Mouse (Mus musculus) lung, embryonic 14.5 days (tissue): ENCODE measurements around the gene 4833439L19Rik. TPM values are rescaled to one million over a fixed set of nuclear protein-coding genes. Genes with fewer than 3 reads are reported as not detected.

ENCODE experiments used
- ATAC-seq: fragments of 200-750 bp; cut with Nextera tagmentation; 2 replicates; pipeline ENCODE4 v1.8.0; 2017; ENCODE audit warnings: mild to moderate bottlenecking, moderate TSS enrichment, moderate library complexity; ENCODE audit not compliant: insufficient read depth
- DNase-seq: peaks from one replicate; pipeline ENCODE4 v3.0.0-alpha.2; 2015
- H3K27ac ChIP-seq: fragments of 300-500 bp; sonication (generic); 2 replicates; pipeline ENCODE4 v1.5.1; 2014; ENCODE audit warnings: low read depth, mild to moderate bottlenecking, moderate library complexity
- H3K27me3 ChIP-seq: fragments of 300-500 bp; sonication (generic); 2 replicates; pipeline ENCODE4 v1.6.1; 2014; ENCODE audit warnings: low read length, control low read depth; ENCODE audit not compliant: insufficient read depth
- H3K36me3 ChIP-seq: fragments of 300-500 bp; sonication (generic); 2 replicates; pipeline ENCODE4 v1.6.1; 2014; ENCODE audit warnings: control low read depth; ENCODE audit not compliant: insufficient read depth
- H3K4me1 ChIP-seq: fragments of 300-500 bp; sonication (generic); 2 replicates; pipeline ENCODE4 v1.6.1; 2014; ENCODE audit warnings: antibody characterized with exemption, control low read depth; ENCODE audit not compliant: insufficient read depth
- H3K4me2 ChIP-seq: fragments of 300-500 bp; sonication (generic); 2 replicates; pipeline ENCODE4 v1.6.1; 2014; ENCODE audit warnings: mild to moderate bottlenecking
- H3K4me3 ChIP-seq: fragments of 300-500 bp; sonication (generic); 2 replicates; pipeline ENCODE4 v1.5.1; 2014; ENCODE audit warnings: low read depth, low read length
- H3K9ac ChIP-seq: fragments of 300-500 bp; sonication (generic); 2 replicates; pipeline ENCODE4 v1.6.1; 2014
- H3K9me3 ChIP-seq: fragments of 300-500 bp; sonication (generic); 2 replicates; pipeline ENCODE4 v1.6.1; 2016; ENCODE audit warnings: low read depth, low read length, control low read depth
- CTCF ChIP-seq: IDR thresholded peaks from 2 replicates; pipeline ENCODE4 v1.5.1; 2016; ENCODE audit warnings: antibody characterized with exemption, low read depth
- WGBS: fragments of 180-500 bp; shearing (Covaris S2); extraction: QIAGEN DNeasy Blood & Tissue Kit; methylation state at CpG from one replicate; pipeline ENCODE4 v1.1.7; 2014; 5-methylcytosine and 5-hydroxymethylcytosine counted together
- polyA plus RNA-seq: library from polyadenylated mRNA; unstranded; fragments of >200 nt; fragmentation: Nextera tagmentation; extraction: Ambion mirVana; gene quantifications from 2 replicates; pipeline ENCODE4 v1.2.1, GENCODE M21; 2014

Gene 4833439L19Rik
- polyA plus RNA-seq, 1 experiment from 2014 or later = 137 TPM

DNA sequence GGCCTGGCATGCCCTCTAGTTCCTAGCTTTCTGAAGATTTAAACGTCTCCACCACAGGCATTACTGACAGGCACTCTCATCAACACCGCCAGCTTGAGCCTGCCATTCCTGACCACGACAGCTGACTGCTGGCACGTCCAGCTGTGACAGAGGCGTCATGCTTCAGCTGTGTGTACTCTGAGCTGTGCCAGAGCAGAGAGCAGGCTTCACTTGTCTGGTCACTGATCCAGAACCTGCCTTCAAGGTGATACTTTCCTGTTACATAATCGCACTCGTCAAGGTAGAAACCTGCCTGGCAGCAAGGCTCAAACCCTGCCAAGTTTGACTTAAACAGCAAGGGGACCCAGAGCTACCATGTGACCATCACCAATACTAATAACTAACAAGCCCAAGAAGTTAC lies 2.7 kb downstream of the 4833439L19Rik start:
- no peak overlapping the region for H3K4me3 ChIP-seq
- H3K4me2 ChIP-seq = no peak overlapping the region
- H3K9me3 ChIP-seq = no peaks in the 10 kb centered on the region
- no peak for TF ChIP-seq CTCF
- H3K27me3 ChIP-seq = no peaks in the 10 kb centered on the region
- H3K9ac ChIP-seq = no peak overlapping the region
- DNase-seq (no peak), ATAC-seq (no peak)
- 67% methylated on average over 7 of the region's 7 CpGs for WGBS
- H3K36me3 ChIP-seq = peaks cover 51% of the 10 kb centered on the region
- no peak overlapping the region for H3K27ac ChIP-seq
- 0 out of 2 replicates have a peak, but pooled peaks cover 7% of the 10 kb centered on the region for H3K4me1 ChIP-seq

- H3K27ac ChIP-seq = no peak overlapping the region
- no peak overlapping the region for H3K4me3 ChIP-seq
- 0 out of 2 replicates have a peak, but pooled peaks cover 7% of the 10 kb centered on the region for H3K4me1 ChIP-seq
- no peak overlapping the region for H3K4me2 ChIP-seq
- H3K9me3 ChIP-seq = no peaks in the 10 kb centered on the region
- no peaks in the 10 kb centered on the region for H3K27me3 ChIP-seq
- WGBS = 89% methylated on average over 7 of the region's 7 CpGs
- no peak for TF ChIP-seq CTCF
- no peak for ATAC-seq
- no peak for DNase-seq
- H3K36me3 ChIP-seq = peaks cover 68% of the 10 kb centered on the region
- H3K9ac ChIP-seq = no peak overlapping the region
Measured at GRCm38 (mm10) chr13:54560608-54561007, 4.6 kb downstream of the 4833439L19Rik start.

DNA sequence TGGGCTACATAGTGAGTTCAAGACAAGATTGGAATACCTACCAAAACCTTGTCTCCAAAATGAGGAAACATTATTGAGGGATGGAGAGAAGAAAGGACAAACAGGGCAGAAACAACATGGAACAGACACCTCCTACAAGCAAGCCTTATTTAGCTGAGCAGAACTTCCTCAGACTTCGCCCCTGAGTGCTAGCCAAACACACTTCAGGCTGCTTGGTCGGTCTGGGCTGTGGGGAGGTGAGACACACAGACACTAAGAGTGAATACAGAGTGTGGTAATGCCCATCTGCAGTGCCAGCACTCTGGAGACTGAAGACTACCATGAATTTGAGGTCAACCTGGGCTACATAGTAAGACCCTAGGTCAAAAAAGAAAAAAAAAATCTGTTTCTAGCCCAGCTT lies 5.6 kb downstream of the 4833439L19Rik start:
- Histone ChIP-seq H3K27me3 (no peaks in the 10 kb centered on the region), H3K4me1 (0 out of 2 replicates have a peak, but pooled peaks cover 7% of the 10 kb centered on the region), H3K9me3 (no peaks in the 10 kb centered on the region), H3K9ac (no peak overlapping the region), H3K36me3 (peaks cover 75% of the 10 kb centered on the region), H3K27ac (no peak overlapping the region), H3K4me3 (no peak overlapping the region), H3K4me2 (no peak overlapping the region)
- WGBS = 94% methylated on average over 2 of the region's 2 CpGs
- ATAC-seq (no peak), DNase-seq (no peak)
- TF ChIP-seq CTCF = no peak

DNA sequence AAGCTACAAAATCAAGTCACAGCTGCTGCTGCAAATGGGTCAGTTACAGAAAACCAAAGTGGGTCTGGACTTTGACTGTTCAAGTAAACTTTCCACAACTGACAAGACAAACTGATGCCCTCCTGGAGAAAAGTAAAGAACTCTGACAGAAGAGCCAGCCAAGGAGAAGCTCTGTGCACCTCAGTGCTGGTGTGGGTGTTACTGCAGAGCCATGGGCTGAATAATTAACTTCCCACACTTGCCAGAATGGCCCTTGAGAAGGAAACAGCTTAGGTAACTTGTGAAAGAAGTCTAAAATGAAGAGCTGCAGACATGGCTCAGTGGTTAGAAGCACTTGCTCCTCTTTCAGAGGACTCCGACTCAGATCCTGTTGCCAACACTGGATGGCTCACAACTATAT lies 7.6 kb downstream of the 4833439L19Rik start:
- no peak for DNase-seq
- no peak for ATAC-seq
- no peak for TF ChIP-seq CTCF
- H3K9ac ChIP-seq = no peak overlapping the region
- H3K27me3 ChIP-seq = no peaks in the 10 kb centered on the region
- no peak overlapping the region for H3K4me2 ChIP-seq
- no peak overlapping the region for H3K4me3 ChIP-seq
- no peak overlapping the region for H3K27ac ChIP-seq
- H3K36me3 ChIP-seq = peaks cover 84% of the 10 kb centered on the region
- H3K9me3 ChIP-seq = no peaks in the 10 kb centered on the region
- H3K4me1 ChIP-seq = no peaks in the 10 kb centered on the region
- WGBS = 89% methylated on average over 1 of the region's 1 CpGs

GRCm38 (mm10) chr13:54556796-54557195 lies 8.4 kb downstream of the 4833439L19Rik start:
- H3K36me3 ChIP-seq = peaks cover 91% of the 10 kb centered on the region
- H3K4me2 ChIP-seq = no peak overlapping the region
- no peak overlapping the region for H3K9ac ChIP-seq
- no peaks in the 10 kb centered on the region for H3K27me3 ChIP-seq
- H3K4me3 ChIP-seq = no peak overlapping the region
- DNase-seq (no peak), ATAC-seq (no peak)
- no peak for TF ChIP-seq CTCF
- no peaks in the 10 kb centered on the region for H3K9me3 ChIP-seq
- no peak overlapping the region for H3K27ac ChIP-seq
- H3K4me1 ChIP-seq = no peaks in the 10 kb centered on the region
- WGBS = 89% methylated on average over 3 of the region's 3 CpGs

- WGBS = 91% methylated on average over 9 of the region's 9 CpGs
- no peak overlapping the region for H3K27ac ChIP-seq
- peaks cover 91% of the 10 kb centered on the region for H3K36me3 ChIP-seq
- H3K4me1 ChIP-seq = no peaks in the 10 kb centered on the region
- no peak for TF ChIP-seq CTCF
- H3K4me2 ChIP-seq = no peak overlapping the region
- no peak for ATAC-seq
- no peaks in the 10 kb centered on the region for H3K9me3 ChIP-seq
- DNase-seq = no peak
- H3K27me3 ChIP-seq = no peaks in the 10 kb centered on the region
- no peak overlapping the region for H3K4me3 ChIP-seq
- no peak overlapping the region for H3K9ac ChIP-seq
Measured at GRCm38 (mm10) chr13:54556176-54556575, 9.1 kb downstream of the 4833439L19Rik start.

DNA sequence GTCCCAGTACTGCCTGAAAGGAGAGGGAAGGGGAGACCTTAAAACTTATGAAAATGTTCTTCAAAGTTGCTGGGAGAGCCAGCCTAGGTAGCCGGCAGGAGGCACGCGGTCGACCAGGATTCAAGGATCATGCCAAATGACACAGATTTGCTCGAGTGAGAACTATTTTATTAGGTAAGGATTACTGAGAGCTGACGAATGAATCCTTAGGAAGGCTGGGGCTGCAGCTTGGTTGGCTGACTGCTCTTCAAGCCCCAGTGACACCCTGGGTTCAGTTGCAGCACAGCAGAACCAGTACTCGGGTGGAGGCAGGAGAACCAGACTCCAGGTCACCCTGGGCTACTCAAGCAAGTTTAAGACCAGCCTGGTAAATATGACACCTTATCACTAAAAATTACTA lies 17.2 kb downstream of the 4833439L19Rik start:
- Histone ChIP-seq H3K4me2 (no peak overlapping the region), H3K9me3 (no peaks in the 10 kb centered on the region), H3K27ac (no peak overlapping the region), H3K9ac (no peak overlapping the region), H3K27me3 (no peaks in the 10 kb centered on the region), H3K4me3 (no peak overlapping the region), H3K4me1 (no peaks in the 10 kb centered on the region), H3K36me3 (peaks cover 62% of the 10 kb centered on the region)
- WGBS = 82% methylated on average over 7 of the region's 7 CpGs
- no peak for DNase-seq
- no peak for ATAC-seq
- TF ChIP-seq CTCF = no peak

DNA sequence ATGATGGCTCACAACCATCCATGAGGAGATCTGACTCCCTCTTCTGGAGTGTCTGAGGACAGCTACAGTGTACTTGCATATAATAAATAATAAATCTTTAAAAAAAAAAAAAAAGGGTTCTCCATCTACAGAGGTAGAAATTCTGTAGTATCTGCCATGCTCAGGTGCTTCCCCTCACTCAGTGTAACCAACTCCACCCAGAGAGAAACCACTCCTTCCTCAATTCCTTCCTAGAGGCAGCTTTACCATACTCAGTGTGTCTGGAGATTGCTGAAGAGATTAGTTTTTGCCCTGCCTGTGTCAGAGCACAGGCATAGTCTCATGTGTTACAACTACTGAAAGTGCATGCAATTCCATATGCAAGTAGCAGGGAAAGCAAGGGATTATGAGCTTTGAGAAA lies 33.1 kb downstream of the 4833439L19Rik start:
- H3K4me1 ChIP-seq = no peaks in the 10 kb centered on the region
- H3K4me3 ChIP-seq = no peak overlapping the region
- DNase-seq = no peak
- H3K4me2 ChIP-seq = no peak overlapping the region
- ATAC-seq = no peak
- no peaks in the 10 kb centered on the region for H3K27me3 ChIP-seq
- peaks cover 44% of the 10 kb centered on the region for H3K36me3 ChIP-seq
- H3K9me3 ChIP-seq = no peaks in the 10 kb centered on the region
- TF ChIP-seq CTCF = no peak
- H3K27ac ChIP-seq = no peak overlapping the region
- no peak overlapping the region for H3K9ac ChIP-seq
